Mouse (Mus musculus) liver, adult 2 months (tissue): ENCODE results near the gene Ntn5.

Experiments used
- CTCF ChIP-seq: fragments of 200-500 bp; IDR thresholded peaks from 2 replicates; pipeline ENCODE4 v1.5.1; 2011; ENCODE audit warnings: low read depth, low read length, control low read depth
- POLR2A ChIP-seq: fragments of 200-500 bp; IDR thresholded peaks from 2 replicates; pipeline ENCODE4 v1.6.1; 2011; ENCODE audit warnings: low read length, control low read depth; ENCODE audit not compliant: insufficient read depth; ENCODE audit errors: extremely low read depth

- TF ChIP-seq CTCF: no peak
- no peak for TF ChIP-seq POLR2A
Measured at GRCm38 (mm10) chr7:45727625-45728024, 43.8 kb downstream of the Ntn5 start.
